Mouse (Mus musculus): ENCODE data around the gene Haus5. TPM values are rescaled to one million over a fixed set of nuclear protein-coding genes. Genes with fewer than 3 reads are reported as not detected.

The Haus5 gene
- total RNA-seq (2015; ENCODE audit: low replicate concordance) = 49.9 and 51.5 TPM in 2 replicates
- 45.6 and 50.1 TPM in 2 replicates for total RNA-seq (2017; ENCODE audit: low replicate concordance)

GRCm38 (mm10) chr7:30664529-30665200, at the start of gene Haus5:
Gene Haus5 (minus strand): TSS chr7:30664994.
- peak; percentile 99 for ATAC-seq (replicated peaks; ENCODE audit: low FRiP score, poor library complexity, severe bottlenecking)

- ATAC-seq (replicated peaks; ENCODE audit: low FRiP score, poor library complexity, severe bottlenecking) = no peak
These were observed 47.1 kb upstream of the Haus5 start, which contains the start of gene Atp4a for GRCm38 (mm10) chr7:30711942-30712341. Gene Atp4a (plus strand): TSS chr7:30712209.

- ATAC-seq (replicated peaks; ENCODE audit: low FRiP score, poor library complexity, severe bottlenecking) = no peak
These were observed 42.6 kb upstream of the Haus5 start for GRCm38 (mm10) chr7:30707441-30707840.

- ATAC-seq (replicated peaks; ENCODE audit: low FRiP score, poor library complexity, severe bottlenecking) = no peak
These were observed 41.6 kb upstream of the Haus5 start for GRCm38 (mm10) chr7:30706214-30706882.

GRCm38 (mm10) chr7:30698589-30698988, 33.8 kb upstream of the Haus5 start, which contains the start of gene 2200002J24Rik:
Gene 2200002J24Rik (plus strand): TSS chr7:30698926.
- 0 out of 2 replicates have a peak, but pooled peaks have one; percentile 30 for ATAC-seq (replicated peaks; ENCODE audit: low FRiP score, poor library complexity, severe bottlenecking)

- no peak for ATAC-seq (replicated peaks; ENCODE audit: low FRiP score, poor library complexity, severe bottlenecking)
These were observed 33.3 kb upstream of the Haus5 start for GRCm38 (mm10) chr7:30698101-30698500.

- no peak for ATAC-seq (replicated peaks; ENCODE audit: low FRiP score, poor library complexity, severe bottlenecking)
These were observed 23.5 kb upstream of the Haus5 start for GRCm38 (mm10) chr7:30688325-30688724.

GRCm38 (mm10) chr7:30683425-30683824, 18.6 kb upstream of the Haus5 start:
- ATAC-seq (replicated peaks; ENCODE audit: low FRiP score, poor library complexity, severe bottlenecking) = no peak

GRCm38 (mm10) chr7:30681897-30682296, 17.1 kb upstream of the Haus5 start:
- no peak for ATAC-seq (replicated peaks; ENCODE audit: low FRiP score, poor library complexity, severe bottlenecking)

GRCm38 (mm10) chr7:30678263-30678975, 13.6 kb upstream of the Haus5 start:
- ATAC-seq (replicated peaks; ENCODE audit: low FRiP score, poor library complexity, severe bottlenecking) = no peak

GRCm38 (mm10) chr7:30671480-30671879, 6.7 kb upstream of the Haus5 start, which contains the start of gene Pmis2:
Gene Pmis2 (minus strand): TSS chr7:30671605.
- ATAC-seq (replicated peaks; ENCODE audit: low FRiP score, poor library complexity, severe bottlenecking) = no peak

- 0 out of 2 replicates have a peak, but pooled peaks have one; percentile 55 for ATAC-seq (replicated peaks; ENCODE audit: low FRiP score, poor library complexity, severe bottlenecking)
These were observed 4.4 kb upstream of the Haus5 start for GRCm38 (mm10) chr7:30669229-30669628.

- ATAC-seq (replicated peaks; ENCODE audit: low FRiP score, poor library complexity, severe bottlenecking) = peak; percentile 37; the same call in 1 of the 2 replicates
These were observed 527 bp upstream of the Haus5 start for GRCm38 (mm10) chr7:30665321-30665720.

GRCm38 (mm10) chr7:30649591-30650540, 14.9 kb downstream of the Haus5 start, which contains the start of gene Rbm42:
Gene Rbm42 (minus strand): TSS chr7:30650317.
- ATAC-seq (replicated peaks; ENCODE audit: low FRiP score, poor library complexity, severe bottlenecking) = peak; percentile 99

GRCm38 (mm10) chr7:30639083-30639482, 25.7 kb downstream of the Haus5 start:
- no peak for ATAC-seq (replicated peaks; ENCODE audit: low FRiP score, poor library complexity, severe bottlenecking)

GRCm38 (mm10) chr7:30636395-30636794, 28.4 kb downstream of the Haus5 start:
- no peak for ATAC-seq (replicated peaks; ENCODE audit: low FRiP score, poor library complexity, severe bottlenecking)

- no peak for ATAC-seq (replicated peaks; ENCODE audit: low FRiP score, poor library complexity, severe bottlenecking)
These were observed 29.0 kb downstream of the Haus5 start, which contains the start of gene Etv2 for GRCm38 (mm10) chr7:30635752-30636151. Gene Etv2 (minus strand): TSS chr7:30635852.

- peak; percentile 67 for ATAC-seq (replicated peaks; ENCODE audit: low FRiP score, poor library complexity, severe bottlenecking)
These were observed 30.2 kb downstream of the Haus5 start for GRCm38 (mm10) chr7:30634621-30635020.

All from erythroid progenitor cell, adult 5-6 weeks (primary cell).